Mouse (Mus musculus) lung, postnatal 0 days (tissue): ENCODE measurements at regions not wholly inside any gene's neighbourhood (a gene's known extent, or its start where the extent isn't known, plus 50 kb on each side); places are given as distances from the start of the nearest gene placed in this dataset.
A peak's percentile ranks its signal among the peaks of the same experiment; 100 is the strongest.

Experiments
- ATAC-seq: fragments of 200-750 bp; cut with Nextera tagmentation; 2 replicates; pipeline ENCODE4 v1.8.0; 2017; ENCODE audit warnings: moderate library complexity
- DNase-seq: peaks from one replicate; pipeline ENCODE4 v3.0.0-alpha.2; 2016; ENCODE audit warnings: low spot score
- H3K27ac ChIP-seq: fragments of 300-500 bp; sonication (generic); 2 replicates; pipeline ENCODE4 v1.5.1; 2014; ENCODE audit warnings: antibody characterized with exemption, mild to moderate bottlenecking, low read length, mixed read lengths
- H3K27me3 ChIP-seq: fragments of 300-500 bp; sonication (generic); replicated peaks from 2 replicates; pipeline ENCODE4 v1.6.1; 2014; ENCODE audit warnings: low read length, mixed read lengths; ENCODE audit not compliant: insufficient read depth
- H3K36me3 ChIP-seq: fragments of 300-500 bp; sonication (generic); 2 replicates; pipeline ENCODE4 v1.6.1; 2014; ENCODE audit warnings: low read length, mixed read lengths; ENCODE audit not compliant: insufficient read depth
- H3K4me1 ChIP-seq: fragments of 300-500 bp; sonication (generic); 2 replicates; pipeline ENCODE4 v1.6.1; 2014; ENCODE audit warnings: antibody characterized with exemption, low read depth, low read length, mixed read lengths; ENCODE audit not compliant: insufficient read depth
- H3K4me2 ChIP-seq: fragments of 300-500 bp; sonication (generic); replicated peaks from 2 replicates; pipeline ENCODE4 v1.6.1; 2014; ENCODE audit warnings: low read depth, mild to moderate bottlenecking, low read length, moderate library complexity, mixed read lengths
- H3K4me3 ChIP-seq: fragments of 300-500 bp; sonication (generic); 2 replicates; pipeline ENCODE4 v1.5.1; 2014; ENCODE audit warnings: low read depth, low read length
- H3K9ac ChIP-seq: fragments of 300-500 bp; sonication (generic); replicated peaks from 2 replicates; pipeline ENCODE4 v1.6.1; 2014; ENCODE audit warnings: low read depth, mild to moderate bottlenecking
- H3K9me3 ChIP-seq: fragments of 300-500 bp; sonication (generic); 2 replicates; pipeline ENCODE4 v1.6.1; 2016; ENCODE audit warnings: low read length, mixed read lengths
- CTCF ChIP-seq: IDR thresholded peaks from 2 replicates; pipeline ENCODE4 v1.5.1; 2016; ENCODE audit warnings: antibody characterized with exemption, mild to moderate bottlenecking
- EP300 ChIP-seq: IDR thresholded peaks from 2 replicates; pipeline ENCODE4 v1.6.1; 2016; ENCODE audit warnings: antibody characterized with exemption, mild to moderate bottlenecking, control low read depth
- WGBS: fragments of 180-500 bp; shearing (Covaris S2); extraction: QIAGEN DNeasy Blood & Tissue Kit; methylation state at CpG from one replicate; pipeline ENCODE4 v1.1.7; 2014; 5-methylcytosine and 5-hydroxymethylcytosine counted together

DNA sequence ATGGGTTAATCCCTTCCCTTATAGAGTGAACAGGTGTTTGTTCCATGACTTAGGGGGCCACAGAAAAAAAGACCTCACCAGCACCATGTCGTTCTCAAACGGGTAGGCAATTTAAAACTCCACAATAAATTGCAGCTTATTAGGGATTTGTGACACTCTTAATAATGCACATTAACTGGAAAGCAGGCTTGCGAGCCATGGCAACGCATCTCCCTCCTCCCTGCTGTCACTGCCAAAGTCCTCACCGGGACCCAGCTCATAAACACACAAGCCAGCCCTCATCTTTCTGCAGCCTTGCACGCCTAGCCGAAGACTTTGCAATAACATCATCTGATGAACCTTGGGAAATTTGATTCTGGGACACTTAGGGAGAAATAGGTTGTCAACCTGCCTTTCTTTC lies 152.3 kb upstream of the Dio3 start:
- no peak for DNase-seq
- WGBS = 86% methylated on average over 7 of the region's 7 CpGs
- TF ChIP-seq EP300 (no peak), CTCF (no peak)

DNA sequence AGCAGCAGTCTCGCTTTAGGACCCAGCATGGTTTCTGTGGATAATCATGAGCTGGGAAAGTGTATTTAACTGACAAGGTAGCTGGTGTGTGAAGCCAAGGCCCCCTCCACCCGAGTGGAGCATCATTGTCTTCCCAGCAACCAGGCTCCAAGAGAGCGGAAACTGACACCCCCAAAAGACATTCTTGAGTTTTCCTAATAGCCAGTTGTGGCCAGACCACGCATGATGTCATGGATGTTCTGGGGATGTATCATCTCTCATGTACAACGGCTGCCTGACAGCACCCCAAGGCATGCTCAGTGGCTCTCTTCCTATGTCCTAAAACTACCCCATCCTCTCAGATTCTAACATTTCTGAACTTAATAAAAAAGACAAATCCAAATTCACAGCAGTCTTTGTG lies 133.5 kb upstream of the Dio3 start:
- Histone ChIP-seq H3K9me3 (no peaks in the 10 kb centered on the region), H3K36me3 (no peaks in the 10 kb centered on the region), H3K27ac (no peak overlapping the region), H3K4me1 (no peaks in the 10 kb centered on the region), H3K9ac (no peak overlapping the region), H3K4me2 (no peak overlapping the region), H3K4me3 (no peak overlapping the region), H3K27me3 (no peaks in the 10 kb centered on the region)
- DNase-seq = no peak
- ATAC-seq = no peak
- WGBS = 71% methylated on average over 5 of the region's 5 CpGs
- TF ChIP-seq CTCF = no peak
- no peak for TF ChIP-seq EP300

More for the DNA sequence above, 152.3 kb upstream of the Dio3 start:
- H3K4me1 ChIP-seq = no peaks in the 10 kb centered on the region; the same call in 1 of the 2 replicates
- H3K4me2 ChIP-seq = no peak overlapping the region
- no peak overlapping the region for H3K9ac ChIP-seq
- no peak overlapping the region for H3K4me3 ChIP-seq
- ATAC-seq = no peak
- no peaks in the 10 kb centered on the region for H3K36me3 ChIP-seq
- no peaks in the 10 kb centered on the region for H3K27me3 ChIP-seq
- no peaks in the 10 kb centered on the region for H3K9me3 ChIP-seq
- no peak overlapping the region for H3K27ac ChIP-seq

DNA sequence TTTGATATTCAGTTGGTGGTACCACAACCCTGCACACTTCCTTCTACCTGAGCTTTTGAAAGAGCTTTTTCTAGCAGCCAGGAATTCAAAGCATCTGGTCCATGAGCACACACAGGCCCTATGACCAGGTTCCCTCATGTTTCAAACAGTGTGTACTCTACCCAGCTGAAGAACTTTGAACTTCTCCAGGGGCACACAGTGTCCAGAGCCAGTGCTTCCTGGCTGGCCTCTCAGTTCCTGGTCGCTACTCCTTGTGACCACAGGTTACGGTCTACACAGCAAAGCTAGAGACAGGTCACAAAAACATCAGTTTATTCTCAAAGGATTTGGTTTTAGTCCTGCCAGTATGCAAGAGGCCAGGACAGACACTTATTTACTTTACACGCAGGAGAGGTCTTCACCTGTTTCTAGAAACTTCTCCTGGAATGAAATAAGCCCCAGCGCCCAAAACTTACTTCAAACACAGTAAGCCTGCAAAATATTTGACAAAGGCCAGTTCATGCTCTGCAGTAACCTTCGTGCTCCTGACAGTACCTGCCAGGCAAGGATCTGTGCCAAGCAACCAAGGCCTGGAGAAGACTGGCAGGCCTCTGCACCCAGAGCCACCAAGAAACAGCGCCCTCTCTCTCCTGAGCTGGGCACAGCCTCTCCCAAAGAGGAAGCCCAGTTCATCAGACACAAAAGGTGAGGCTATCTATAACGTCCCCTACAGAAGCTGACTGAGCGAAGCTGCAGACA lies 124.5 kb upstream of the Dio3 start:
- Histone ChIP-seq H3K4me1 (0 out of 2 replicates have a peak, but pooled peaks cover 2% of the 10 kb centered on the region), H3K9ac (no peak overlapping the region), H3K36me3 (no peaks in the 10 kb centered on the region), H3K9me3 (no peaks in the 10 kb centered on the region), H3K27ac (no peak overlapping the region), H3K27me3 (no peaks in the 10 kb centered on the region), H3K4me3 (no peak overlapping the region), H3K4me2 (no peak overlapping the region)
- 77% methylated on average over 8 of the region's 8 CpGs for WGBS
- ATAC-seq = no peak
- DNase-seq = no peak
- TF ChIP-seq CTCF (peak; percentile 35; the same call in 1 of the 2 replicates), EP300 (no peak; the same call in 1 of the 2 replicates)

DNA sequence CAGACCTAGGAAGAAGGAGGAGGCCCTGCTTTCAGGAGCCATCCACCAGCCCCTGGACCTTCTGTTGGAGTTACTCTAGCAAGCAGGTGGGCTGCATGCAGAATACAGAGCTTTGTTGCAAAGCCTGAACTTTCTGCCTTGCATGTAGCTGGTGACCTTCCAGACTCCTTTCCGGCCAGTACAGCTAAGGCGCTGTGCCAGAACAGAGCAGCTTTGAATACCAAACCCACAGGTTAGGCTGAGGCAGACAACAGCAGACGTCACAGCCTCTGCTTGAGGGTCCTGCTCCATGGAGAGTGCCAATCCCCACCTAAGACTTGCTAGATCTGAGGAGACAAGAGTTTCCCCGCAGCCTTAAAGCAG lies 123.9 kb upstream of the Dio3 start:
- Histone ChIP-seq H3K9me3 (no peaks in the 10 kb centered on the region), H3K9ac (no peak overlapping the region), H3K27ac (no peak overlapping the region), H3K36me3 (no peaks in the 10 kb centered on the region), H3K4me2 (no peak overlapping the region), H3K4me3 (no peak overlapping the region), H3K27me3 (no peaks in the 10 kb centered on the region), H3K4me1 (0 out of 2 replicates have a peak, but pooled peaks cover 2% of the 10 kb centered on the region)
- no peak for TF ChIP-seq CTCF
- TF ChIP-seq EP300 = no peak
- DNase-seq (no peak), ATAC-seq (no peak)
- WGBS = 46% methylated on average over 4 of the region's 4 CpGs

DNA sequence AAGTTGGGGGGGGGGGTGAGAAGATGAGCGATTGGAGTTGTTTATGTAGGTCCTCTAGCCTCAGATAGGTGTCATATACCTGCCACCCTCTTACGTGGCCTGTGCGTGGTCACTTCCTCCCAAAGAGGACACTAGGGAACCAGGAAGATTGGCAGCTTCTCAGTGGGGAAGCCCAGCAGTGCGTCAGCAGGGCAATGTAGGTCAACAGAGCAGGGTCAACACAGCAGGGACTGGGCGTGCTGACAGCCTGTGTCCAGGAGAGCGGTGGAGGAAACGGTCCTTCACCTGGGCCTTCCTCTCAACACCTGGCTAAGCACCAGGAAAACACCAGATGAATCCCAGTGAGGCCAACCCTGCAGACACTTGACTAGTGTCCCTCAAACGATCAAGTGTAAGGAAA lies 122.4 kb upstream of the Dio3 start:
- H3K9ac ChIP-seq = no peak overlapping the region
- no peak overlapping the region for H3K4me3 ChIP-seq
- H3K36me3 ChIP-seq = no peaks in the 10 kb centered on the region
- no peak overlapping the region for H3K4me2 ChIP-seq
- TF ChIP-seq EP300 = no peak
- no peak for TF ChIP-seq CTCF
- H3K27ac ChIP-seq = no peak overlapping the region
- 0 out of 2 replicates have a peak, but pooled peaks cover 2% of the 10 kb centered on the region for H3K4me1 ChIP-seq
- ATAC-seq = peak; percentile 85
- 24% methylated on average over 8 of the region's 8 CpGs for WGBS
- H3K9me3 ChIP-seq = no peaks in the 10 kb centered on the region
- H3K27me3 ChIP-seq = no peaks in the 10 kb centered on the region
- DNase-seq = peak; percentile 65

DNA sequence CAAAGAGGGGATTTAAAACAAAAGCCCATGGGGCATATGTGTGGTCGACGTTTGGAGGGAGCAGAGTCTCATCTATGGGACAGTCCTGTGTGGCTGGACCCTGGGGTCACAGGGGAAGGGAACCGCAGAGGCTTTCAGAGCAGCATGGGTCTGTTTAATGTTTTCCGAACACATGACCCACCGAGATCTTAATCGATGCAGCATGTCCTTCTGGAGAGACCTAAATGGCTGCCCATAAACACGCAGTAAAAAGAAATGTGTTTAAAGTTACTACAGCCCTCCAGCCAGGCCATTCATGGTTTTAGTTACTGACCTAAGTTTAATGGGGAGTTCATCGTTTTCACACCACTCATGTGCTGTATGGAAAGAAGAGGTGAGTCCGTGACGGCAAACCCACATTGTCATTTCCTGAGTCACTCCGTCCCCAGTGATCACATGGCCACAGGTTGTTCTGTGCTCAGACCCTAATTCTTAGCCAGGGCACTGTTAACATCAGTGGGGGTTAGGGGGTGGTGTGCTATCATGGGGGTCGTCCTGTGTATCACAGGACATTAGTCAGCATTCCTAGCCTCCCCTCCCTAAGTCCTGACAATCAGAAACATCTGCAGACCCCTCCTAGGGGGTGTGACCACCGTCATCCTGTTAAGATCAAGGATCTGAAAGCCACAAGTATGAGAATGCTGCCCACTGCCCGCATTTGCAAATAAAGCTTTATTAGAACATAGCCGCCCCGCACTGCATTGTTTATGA lies 120.7 kb upstream of the Dio3 start:
- Histone ChIP-seq H3K27ac (no peak overlapping the region), H3K4me3 (no peak overlapping the region), H3K9me3 (no peaks in the 10 kb centered on the region), H3K9ac (no peak overlapping the region), H3K4me2 (no peak overlapping the region), H3K36me3 (no peaks in the 10 kb centered on the region), H3K27me3 (no peaks in the 10 kb centered on the region), H3K4me1 (0 out of 2 replicates have a peak, but pooled peaks cover 2% of the 10 kb centered on the region)
- DNase-seq (no peak), ATAC-seq (no peak)
- WGBS = 76% methylated on average over 16 of the region's 16 CpGs
- TF ChIP-seq CTCF = no peak
- no peak for TF ChIP-seq EP300
